Mouse (Mus musculus): ENCODE results near the gene Nucb1. TPM values are rescaled to one million over a fixed set of nuclear protein-coding genes. Genes with fewer than 3 reads are reported as not detected.
A peak's percentile ranks its signal among the peaks of the same experiment; 100 is the strongest.

Gene Nucb1
- total RNA-seq, 2 experiments from 2014 or later: 175 to 201 TPM

DNA sequence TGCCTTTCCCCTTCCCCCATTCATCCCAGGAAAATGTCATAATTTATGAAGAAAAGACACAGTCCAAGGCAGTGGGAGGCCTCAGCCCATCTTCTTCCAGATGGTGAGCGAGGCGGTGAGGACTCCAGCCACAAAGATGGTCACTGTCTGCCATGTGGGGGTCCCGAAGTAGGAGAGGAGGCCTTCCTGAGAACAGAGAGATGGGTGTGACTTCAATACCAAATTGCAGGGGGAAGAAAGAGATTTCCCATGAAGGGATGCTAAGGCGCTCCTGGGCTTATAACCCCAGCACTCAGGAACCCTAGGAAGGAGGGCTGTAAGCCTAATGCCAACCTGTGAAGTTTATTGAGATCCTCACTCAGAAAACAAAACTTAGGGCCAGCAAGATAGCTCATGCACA lies 48.4 kb downstream of the Nucb1 start:
- no peak for DNase-seq

DNA sequence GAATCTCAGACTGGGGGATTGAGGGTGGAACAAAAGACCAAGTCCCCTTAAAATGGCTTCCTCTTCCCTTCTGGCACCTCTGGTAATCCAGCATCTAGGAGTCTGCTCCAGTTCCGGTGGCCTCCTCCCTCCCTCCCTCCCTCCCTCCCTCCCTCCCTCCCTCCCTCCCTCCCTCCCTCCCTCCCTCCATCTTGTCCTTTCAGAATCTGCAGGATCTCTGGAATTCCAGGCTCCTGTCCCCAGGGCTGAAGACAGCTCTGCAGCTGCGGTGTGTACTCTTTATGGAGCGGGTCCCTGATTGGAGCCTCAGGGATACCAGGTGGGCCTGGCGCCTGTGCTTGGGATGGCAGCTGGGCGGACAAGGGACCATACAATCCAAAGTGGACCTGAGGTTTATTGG lies 48.9 kb downstream of the Nucb1 start:
- no peak for DNase-seq

DNA sequence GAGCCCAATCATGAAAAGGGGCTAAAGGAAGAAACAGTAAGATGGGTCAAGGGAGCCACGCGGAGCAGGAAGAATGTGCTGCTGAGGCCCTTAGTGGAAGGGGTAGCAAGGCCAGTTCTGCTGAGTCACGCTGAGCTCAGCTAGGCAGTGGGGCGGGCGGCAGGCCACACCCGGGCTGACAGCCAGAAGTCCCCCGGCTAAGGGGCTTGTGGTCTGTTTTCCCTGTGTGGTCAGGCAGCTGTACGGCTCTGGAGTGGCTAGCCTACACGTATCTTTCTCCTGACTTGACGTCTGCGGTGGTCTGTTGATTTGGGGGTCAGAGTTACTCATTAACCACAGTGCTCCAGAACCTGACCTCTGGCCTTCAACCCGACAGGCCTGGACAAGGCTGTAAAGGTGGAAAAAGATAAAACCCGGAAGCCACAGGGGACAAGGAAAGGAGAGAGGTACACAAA lies 49.3 kb downstream of the Nucb1 start:
- peak; percentile 83 for DNase-seq

DNA sequence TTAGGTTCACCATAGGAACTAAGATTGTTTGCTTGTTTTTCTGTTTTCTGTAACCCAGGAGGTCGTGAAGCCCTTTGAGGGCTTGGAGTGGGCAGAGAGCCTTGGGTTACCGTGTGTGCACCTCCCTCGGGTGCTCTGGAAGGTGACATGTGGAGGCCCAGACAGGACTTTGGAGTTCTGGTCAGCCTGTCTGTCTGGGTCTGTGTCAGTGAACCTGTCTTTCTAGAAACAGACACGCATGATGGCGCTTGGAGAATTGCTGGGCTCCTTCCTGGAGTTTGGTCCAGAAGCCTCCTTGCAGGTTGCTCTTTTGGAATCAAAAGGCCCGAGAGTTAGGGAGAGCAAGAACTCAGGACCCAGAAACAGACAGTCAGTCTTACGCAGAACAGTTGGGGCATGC lies 49.8 kb downstream of the Nucb1 start:
- DNase-seq: peak; percentile 26

DNA sequence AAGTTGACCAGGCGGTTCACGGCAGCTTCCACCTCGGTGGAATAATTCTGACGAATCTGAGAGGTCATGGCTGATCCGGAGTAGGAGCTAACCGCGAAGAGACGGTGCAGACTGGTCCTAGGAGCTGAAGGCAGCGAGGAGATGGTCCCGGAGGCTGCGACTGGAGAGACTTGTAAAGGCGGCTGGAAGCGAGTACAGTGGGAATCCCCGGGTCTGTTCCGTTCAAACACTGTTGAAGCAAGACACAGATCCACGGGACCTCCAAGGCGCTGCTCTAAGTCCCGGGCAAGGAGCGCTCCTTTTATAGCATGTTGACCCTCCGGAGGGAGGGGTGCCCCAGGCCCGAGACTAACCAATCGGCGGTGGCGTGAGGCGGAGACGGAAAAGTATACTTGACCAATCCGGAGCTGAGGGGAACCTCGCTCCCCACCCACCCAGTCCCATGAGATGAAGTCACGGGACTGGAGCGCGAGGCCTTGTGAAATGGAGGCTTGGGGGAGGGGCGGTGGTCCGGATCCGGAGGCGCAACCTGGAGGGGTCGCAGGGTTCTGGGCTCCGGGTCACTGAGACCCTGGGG lies 50.6 kb downstream of the Nucb1 start, which contains the start of gene Ftl1:
Gene Ftl1, minus strand, starts transcription at position 321 of the 577 bp plus-strand sequence.
- peak; percentile 97 for DNase-seq

DNA sequence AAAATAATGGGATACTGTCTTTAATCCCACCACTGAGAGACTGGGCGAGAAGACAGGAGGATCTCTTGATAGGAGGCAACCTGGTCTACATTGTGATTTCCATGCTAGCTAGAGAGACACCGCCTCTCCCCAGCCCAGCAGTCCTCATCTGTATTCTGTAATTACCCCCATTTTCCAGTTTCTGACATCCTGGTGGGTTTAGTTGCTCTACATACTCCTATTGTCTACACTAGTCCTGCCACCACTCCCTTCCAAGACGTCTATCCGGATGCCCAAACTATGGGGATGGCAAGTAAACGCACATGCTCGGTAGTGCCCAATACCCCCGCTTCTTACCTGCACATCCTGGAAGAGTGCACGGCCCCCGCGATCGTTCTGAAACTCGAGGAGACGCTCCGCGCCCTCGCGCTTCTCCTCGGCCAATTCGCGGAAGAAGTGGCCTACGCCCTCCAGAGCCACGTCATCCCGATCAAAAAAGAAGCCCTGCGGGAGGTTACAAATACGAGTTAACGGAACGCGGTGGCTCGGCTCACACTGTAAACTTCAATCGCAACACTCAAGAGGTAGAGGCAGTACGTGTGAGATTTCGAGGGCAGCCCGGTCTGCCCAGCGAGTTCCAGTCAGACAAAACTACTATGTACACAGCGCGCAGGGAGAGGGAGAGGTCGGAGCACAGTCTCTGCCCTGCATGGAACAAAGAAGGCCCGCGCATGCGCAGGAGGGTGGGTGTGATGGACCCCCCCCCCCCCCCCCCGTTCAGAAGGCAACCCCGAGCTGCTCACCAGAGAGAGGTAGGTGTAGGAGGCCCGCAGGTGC lies 51.2 kb downstream of the Nucb1 start:
- peak; percentile 86 for DNase-seq

DNA sequence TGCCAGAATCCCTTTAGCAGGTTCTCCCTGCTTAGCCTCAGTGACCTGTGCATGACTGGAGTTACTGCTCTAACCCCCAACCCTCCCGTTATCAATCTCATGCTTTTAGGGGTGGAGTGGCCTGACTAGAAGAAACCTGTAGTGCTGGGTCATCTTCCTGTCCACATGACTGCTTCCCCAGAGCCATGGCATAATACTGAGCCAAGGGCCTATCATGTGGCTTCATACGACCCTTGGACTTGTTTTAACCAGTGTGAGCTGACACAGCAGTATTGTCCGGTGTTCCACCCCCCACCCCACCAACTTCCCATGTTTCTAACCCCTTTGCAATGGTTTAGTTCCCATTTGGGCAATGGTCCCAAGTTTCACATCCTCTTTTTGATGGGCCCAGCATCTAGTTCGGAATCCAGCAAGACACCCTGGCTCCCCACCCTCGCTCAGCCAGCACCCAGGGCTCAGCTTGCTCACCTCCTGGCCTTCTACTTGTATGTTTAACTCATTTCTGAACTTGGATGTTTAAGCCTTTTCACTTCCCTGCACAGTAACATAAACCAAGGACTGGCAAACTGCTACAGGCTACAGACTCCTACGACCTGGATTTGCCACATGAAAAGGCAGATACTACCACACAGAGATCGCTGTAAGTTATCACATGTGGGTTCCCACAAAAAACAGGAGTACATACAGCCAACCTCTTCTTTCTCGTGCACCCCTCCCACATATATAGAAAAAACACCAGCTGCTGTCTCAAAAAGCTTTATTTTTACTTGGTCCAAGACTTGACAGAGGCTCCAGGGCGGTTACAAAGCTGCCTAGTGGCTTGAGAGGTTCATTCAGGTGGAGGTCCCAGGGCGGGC lies 52.8 kb downstream of the Nucb1 start:
- DNase-seq: peak; percentile 40

DNA sequence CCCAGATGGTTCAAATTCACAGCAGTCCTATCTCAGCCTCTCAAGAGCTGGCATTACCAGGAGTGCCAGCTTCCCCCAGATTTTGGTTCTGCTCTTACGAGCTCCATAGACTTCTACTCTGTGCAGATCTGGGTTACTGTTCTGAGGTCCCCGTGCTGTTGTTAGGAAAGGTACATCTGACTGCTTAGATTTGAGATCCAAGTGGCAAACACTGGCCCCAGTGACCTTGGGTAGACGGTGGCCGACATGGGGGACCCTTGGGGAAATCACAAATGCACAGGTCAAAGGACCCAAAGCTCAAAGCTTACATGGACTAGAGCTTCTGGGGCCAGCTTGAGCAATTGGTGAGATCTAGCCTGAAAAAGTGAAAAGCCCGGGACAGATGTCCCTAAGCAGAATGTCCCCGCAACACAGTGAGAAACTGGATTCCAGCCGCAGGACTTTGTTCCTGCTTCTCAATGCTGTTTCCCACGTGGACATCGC lies 53.4 kb downstream of the Nucb1 start:
- DNase-seq: no peak

DNA sequence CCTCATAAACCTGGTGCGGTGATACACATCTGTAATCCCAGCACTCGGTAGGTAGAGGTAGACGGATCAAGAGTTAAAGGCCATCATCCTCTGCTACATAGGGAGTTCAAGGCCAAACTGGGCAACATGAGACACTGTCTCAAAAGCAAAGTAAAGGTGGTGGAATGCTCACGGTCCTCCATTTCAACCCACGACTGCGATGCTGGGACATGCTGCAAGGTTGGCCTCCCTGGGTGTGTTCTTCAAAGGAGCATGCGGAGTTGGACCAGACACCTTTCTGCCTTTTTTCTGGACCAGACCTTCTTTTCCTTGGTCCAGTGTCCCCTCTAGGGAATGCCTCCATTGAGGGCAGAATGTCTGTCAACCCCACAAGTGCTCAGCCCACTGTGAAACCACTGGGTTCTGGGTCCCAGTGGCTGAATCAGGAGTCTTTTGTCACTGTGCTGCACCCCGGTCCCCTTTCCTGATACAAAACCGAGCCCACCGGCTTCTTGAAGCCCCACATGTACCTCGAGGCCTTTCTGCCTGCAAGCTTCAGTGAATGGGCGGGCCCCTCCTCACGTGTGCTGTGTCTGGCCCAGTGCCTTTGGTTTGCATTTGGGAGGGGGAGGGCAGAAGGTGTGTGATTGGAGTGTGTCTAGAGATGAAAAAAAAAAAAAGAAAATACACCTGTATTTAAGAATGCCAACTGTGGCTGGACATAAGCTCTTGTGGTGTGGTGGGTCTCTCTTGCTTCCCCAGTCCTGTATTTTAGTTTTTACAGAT lies 54.1 kb downstream of the Nucb1 start:
- DNase-seq: peak; percentile 19

DNA sequence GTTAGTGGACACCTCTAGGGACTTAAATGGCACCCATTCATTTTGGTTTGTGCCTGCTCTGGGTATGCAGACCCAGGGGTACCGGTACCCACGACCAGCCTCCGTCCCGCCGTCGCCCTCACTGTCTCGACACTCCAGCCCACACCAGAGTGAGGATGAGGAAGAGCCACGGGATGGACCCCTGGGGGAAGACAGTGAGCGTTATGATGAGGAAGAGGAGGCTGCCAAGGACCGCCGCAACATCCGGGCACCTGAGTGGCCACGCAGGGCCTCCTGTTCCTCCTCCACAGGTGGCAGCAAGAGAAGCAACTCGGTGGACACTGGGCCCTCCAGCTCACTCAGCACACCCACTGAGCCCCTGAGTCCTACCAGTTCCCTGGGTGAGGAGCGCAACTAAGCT lies 55.2 kb downstream of the Nucb1 start:
- no peak for DNase-seq

DNA sequence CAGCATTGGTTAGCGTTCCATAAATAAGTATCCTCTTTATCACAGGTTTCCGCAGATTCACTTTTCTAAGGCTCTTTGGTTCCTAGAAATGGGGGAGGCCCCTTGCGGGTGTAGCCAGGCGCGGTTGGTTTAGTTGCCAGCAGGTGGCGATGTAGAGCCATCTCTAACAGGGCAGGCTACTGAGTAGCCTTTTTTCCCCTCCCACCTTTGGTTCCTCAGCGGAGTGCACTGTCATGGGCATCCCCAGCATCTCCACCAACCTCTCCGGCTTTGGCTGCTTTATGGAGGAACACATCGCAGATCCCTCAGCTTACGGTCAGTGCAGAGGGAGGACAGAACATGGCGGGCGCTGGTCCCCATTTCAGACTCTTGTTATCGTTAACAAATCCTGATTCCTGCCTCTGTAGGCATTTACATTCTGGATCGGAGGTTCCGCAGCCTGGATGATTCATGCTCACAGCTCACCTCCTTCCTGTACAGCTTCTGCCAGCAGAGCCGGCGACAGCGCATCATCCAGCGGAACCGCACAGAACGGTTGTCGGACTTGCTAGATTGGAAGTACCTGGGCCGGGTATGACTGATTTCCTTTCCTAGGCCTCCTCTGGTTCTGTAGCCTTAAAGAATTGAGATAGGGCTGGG lies 58.7 kb downstream of the Nucb1 start:
- peak; percentile 87 for DNase-seq

DNA sequence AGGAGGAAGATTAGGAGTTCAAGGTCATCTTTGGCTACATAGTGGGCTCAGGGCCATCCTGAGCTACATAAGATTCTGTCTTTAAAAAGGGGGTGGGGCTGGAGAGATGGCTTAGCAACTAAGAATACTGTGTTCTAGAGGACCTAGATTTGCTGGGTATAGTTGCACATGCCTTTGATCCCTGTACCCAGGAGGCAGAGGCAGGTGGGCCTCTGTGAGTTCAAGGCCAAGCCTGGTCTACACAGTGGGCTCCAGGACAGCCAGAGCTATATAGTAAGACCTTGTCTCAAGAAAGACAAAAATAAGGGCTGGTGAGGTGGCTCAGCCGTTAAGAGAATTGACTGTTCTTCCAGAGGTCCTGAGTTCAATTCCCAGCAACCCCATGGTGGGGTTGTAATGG lies 60.2 kb downstream of the Nucb1 start:
- DNase-seq: no peak

DNA sequence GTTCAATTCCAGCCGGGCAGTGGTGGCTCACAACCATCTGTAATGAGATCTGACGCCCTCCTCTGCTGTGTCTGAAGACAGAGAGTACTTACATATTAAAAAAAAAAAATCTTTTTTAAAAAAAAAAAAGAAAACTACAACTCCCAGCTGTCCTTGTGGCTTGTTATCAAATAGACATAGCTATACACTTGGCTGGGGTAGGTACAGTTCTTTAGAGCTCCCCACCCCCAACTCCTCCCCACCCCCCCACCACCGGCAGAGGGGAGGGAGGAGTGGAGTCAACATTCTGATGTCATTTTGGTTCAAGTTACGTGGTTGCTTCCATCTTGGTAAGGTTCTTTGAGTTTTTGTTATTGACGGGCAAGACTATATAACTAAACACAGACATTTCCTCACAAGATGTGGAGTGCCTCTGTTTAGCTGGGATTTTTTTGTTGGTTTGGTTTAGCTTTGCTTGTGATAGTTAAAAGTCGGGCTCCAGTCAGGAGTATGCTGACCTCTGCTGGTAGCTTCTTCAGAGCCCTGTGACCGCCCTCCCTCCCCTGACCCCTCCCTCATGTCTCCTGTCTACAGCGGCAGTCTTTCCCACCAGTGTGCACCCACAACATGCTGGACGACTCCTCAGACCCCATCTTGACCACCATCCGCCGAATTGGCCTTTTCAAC lies 62.7 kb downstream of the Nucb1 start:
- DNase-seq: peak; percentile 66

DNA sequence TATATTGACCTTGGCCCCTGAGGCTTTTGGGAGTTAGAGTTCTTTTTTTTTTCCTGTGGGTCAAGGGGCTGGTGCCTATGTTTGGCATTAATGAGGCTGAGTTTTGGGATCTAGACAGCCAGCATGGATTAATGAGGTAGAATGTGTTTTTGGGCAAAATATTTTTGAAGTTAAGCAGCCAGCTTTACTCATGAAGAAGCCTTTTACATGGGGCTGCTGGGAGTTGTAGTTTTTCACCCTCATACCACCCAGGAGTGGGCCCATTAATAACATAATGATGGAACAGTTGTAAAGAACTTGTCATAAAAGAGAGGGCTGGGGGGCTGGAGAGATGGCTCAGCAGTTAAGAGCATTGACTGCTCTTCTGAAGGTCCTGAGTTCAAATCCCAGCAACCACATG lies 63.6 kb downstream of the Nucb1 start:
- no peak for DNase-seq

DNA sequence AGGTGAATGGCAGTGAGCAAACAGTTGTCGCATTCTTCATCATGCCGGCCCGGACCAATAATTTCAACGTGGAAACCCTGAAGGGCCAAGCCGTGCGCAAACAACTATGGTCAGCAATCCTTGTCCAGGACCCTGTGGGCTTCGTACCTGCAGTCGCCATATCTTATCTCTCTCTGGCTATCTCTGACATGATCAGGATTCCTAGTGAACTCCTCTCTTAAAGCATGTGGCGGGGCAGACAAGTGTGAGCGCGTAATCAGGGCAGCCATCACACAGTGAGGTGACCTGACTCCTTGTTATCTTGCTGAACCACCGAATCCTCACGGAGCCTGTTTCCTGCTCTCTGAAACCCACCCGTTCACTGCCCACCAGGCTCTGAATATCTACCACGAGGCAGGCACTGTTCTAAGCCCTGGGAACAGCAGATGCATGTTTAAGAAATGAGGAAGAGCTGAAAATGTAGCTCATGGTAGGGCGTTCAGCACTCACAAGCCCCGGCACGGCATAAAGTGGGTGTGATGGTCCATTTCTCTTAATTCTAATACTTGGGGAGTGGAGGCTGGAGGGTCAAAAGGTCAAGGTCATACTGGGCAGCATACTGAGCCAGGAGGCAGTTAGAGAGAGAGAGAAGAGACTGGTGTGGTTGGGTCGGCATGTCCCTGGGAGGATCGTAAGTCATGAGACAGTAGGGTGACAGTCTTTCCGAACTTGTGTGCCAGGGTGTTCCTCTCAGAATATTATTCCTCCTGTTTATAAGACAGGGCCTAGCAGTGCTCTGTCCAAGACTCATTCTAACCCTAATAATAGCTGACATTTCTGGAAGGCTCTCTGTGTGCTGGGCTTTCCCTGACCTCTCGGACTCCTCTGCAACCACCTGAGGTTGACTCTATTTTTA lies 66.4 kb downstream of the Nucb1 start:
- no peak for DNase-seq

Data from adrenal gland, postnatal 10 days (tissue).